8 mouse cellular contexts compared by ENCODE assay signal in genomic region chr12:110417023-110417986, GRCm38 (mm10). TPM values are rescaled to one million over a fixed set of nuclear protein-coding genes. Genes with fewer than 3 reads are reported as not detected.
DNase-seq lines count a peak whose midpoint lies in the region; TF ChIP-seq lines count a peak whose summit lies in the region.

No protein-coding gene starts in this region.

- H3K4me3 ChIP-seq in E14TG2a.4 (replicated peaks; ENCODE audit: low read length), result peak overlapping the region; percentile 69
- peak overlapping the region; percentile 21; the same call in 1 of the 2 replicates for H3K4me3 ChIP-seq in midbrain, embryonic 10.5 days

- H3K9me3 ChIP-seq in E14TG2a.4 (ENCODE audit: low read length), result peaks cover 4% of the 10 kb centered on the region; the same call in 1 of the 2 replicates
- H3K9me3 ChIP-seq in midbrain, embryonic 10.5 days (replicated peaks), result no peaks in the 10 kb centered on the region

- H3K27ac ChIP-seq in midbrain, embryonic 10.5 days (replicated peaks), result no peak overlapping the region

- peak; percentile 24 for DNase-seq in adrenal gland, postnatal 25 days
- DNase-seq in heart, adult 9 months (ENCODE audit: low spot score in 2 of 2), result peak; percentile 10 to 13
- DNase-seq in kidney, postnatal 10 days, result peak; percentile 28
- DNase-seq in midbrain, embryonic 10.5 days (ENCODE audit: low spot score), result peak; percentile 28
- no peak for DNase-seq in right cerebral cortex, adult 18-20 months
- no peak for DNase-seq in left cerebral cortex, adult 11 months (ENCODE audit: low spot score)
- no peak for DNase-seq in spleen, adult 18-20 months

- no peaks in the 10 kb centered on the region for H3K36me3 ChIP-seq in E14TG2a.4 (ENCODE audit: insufficient read depth, low read length)
- no peaks in the 10 kb centered on the region for H3K36me3 ChIP-seq in midbrain, embryonic 10.5 days

- H3K4me1 ChIP-seq in E14TG2a.4 (replicated peaks; ENCODE audit: low read depth, low read length), result peaks cover 59% of the 10 kb centered on the region
- H3K4me1 ChIP-seq in midbrain, embryonic 10.5 days, result peaks cover 6% of the 10 kb centered on the region

- TF ChIP-seq CTCF in E14TG2a.4 (conservative IDR thresholded peaks at IDR 0.05; ENCODE audit: low read length), result no peak

- WGBS in midbrain, embryonic 10.5 days, result 56% methylated on average over 28 of the region's 28 CpGs

- H3K27me3 ChIP-seq in E14TG2a.4 (ENCODE audit: insufficient read depth, low read length), result no peaks in the 10 kb centered on the region
- peaks cover 10% of the 10 kb centered on the region; the same call in 1 of the 2 replicates for H3K27me3 ChIP-seq in midbrain, embryonic 10.5 days (ENCODE audit: low read depth, poor library complexity, severe bottlenecking)

RNA-seq across cellular contexts. Expression of gene Ppp2r5c, which starts 29.6 kb away (rescaled TPM):
- total RNA-seq in adrenal gland, postnatal 25 days (2021), result 98.6 and 115 TPM in 2 replicates
- polyA plus RNA-seq in midbrain, embryonic 10.5 days (2016; fragmentation: Nextera tagmentation; extraction: Ambion mirVana), result 142 and 155 TPM in 2 replicates

Comparison
In these comparisons a context has a peak if more than half of its experiments do, and no peak if none do; other contexts are left out.
1. DNase-seq: peak in adrenal gland, postnatal 25 days (single experiment), heart, adult 9 months (2 of 2), kidney, postnatal 10 days (single experiment) and midbrain, embryonic 10.5 days (single experiment); none in right cerebral cortex, adult 18-20 months (single experiment), left cerebral cortex, adult 11 months (single experiment) and spleen, adult 18-20 months (0 of 2).